Mouse (Mus musculus) liver, embryonic 15.5 days (tissue): Measurements from ENCODE around the gene Plxnc1. TPM values are rescaled to one million over a fixed set of nuclear protein-coding genes. Genes with fewer than 3 reads are reported as not detected.

Experiments
- ATAC-seq: fragments of 200-750 bp; cut with Nextera tagmentation; 2 replicates; pipeline ENCODE4 v1.8.0; 2017; ENCODE audit warnings: moderate number of reproducible peaks, mild to moderate bottlenecking, moderate library complexity; ENCODE audit not compliant: insufficient read depth
- H3K27ac ChIP-seq: fragments of 300-500 bp; sonication (generic); replicated peaks from 2 replicates; pipeline ENCODE4 v1.5.1; 2015; ENCODE audit warnings: mild to moderate bottlenecking, inconsistent platforms
- H3K27me3 ChIP-seq: fragments of 300-500 bp; sonication (generic); 2 replicates; pipeline ENCODE4 v1.6.1; 2015; ENCODE audit warnings: mild to moderate bottlenecking, inconsistent platforms
- H3K36me3 ChIP-seq: fragments of 300-500 bp; sonication (generic); replicated peaks from 2 replicates; pipeline ENCODE4 v1.6.1; 2015; ENCODE audit warnings: moderate library complexity, mild to moderate bottlenecking, inconsistent platforms
- H3K4me1 ChIP-seq: fragments of 300-500 bp; sonication (generic); replicated peaks from 2 replicates; pipeline ENCODE4 v1.6.1; 2015; ENCODE audit warnings: inconsistent platforms
- H3K4me2 ChIP-seq: fragments of 300-500 bp; sonication (generic); 2 replicates; pipeline ENCODE4 v1.6.1; 2015; ENCODE audit warnings: moderate library complexity, mild to moderate bottlenecking, inconsistent platforms
- H3K4me3 ChIP-seq: fragments of 300-500 bp; sonication (generic); replicated peaks from 2 replicates; pipeline ENCODE4 v1.5.1; 2015; ENCODE audit warnings: mild to moderate bottlenecking, inconsistent platforms
- H3K9ac ChIP-seq: fragments of 300-500 bp; sonication (generic); 2 replicates; pipeline ENCODE4 v1.6.1; 2015; ENCODE audit warnings: moderate library complexity, mild to moderate bottlenecking, inconsistent platforms
- H3K9me3 ChIP-seq: fragments of 300-500 bp; sonication (generic); replicated peaks from 2 replicates; pipeline ENCODE4 v1.6.1; 2016; ENCODE audit warnings: inconsistent platforms
- WGBS: fragments of 180-500 bp; shearing (Covaris S2); methylation state at CpG from one replicate; pipeline ENCODE4 v1.1.7; 2015; ENCODE audit warnings: mixed read lengths; ENCODE audit not compliant: insufficient replicate concordance; 5-methylcytosine and 5-hydroxymethylcytosine counted together
- polyA plus RNA-seq: library from polyadenylated mRNA; unstranded; fragments of >200 nt; fragmentation: Nextera tagmentation; extraction: Ambion mirVana; gene quantifications from 2 replicates; pipeline ENCODE4 v1.2.1, GENCODE M21; 2015

Plxnc1 gene
- polyA plus RNA-seq, 1 experiment from 2014 or later: 2.1 TPM

GRCm38 (mm10) chr10:94974345-94975098 lies 29.9 kb upstream of the Plxnc1 start:
- ATAC-seq: no peak
- H3K9ac ChIP-seq: no peak overlapping the region
- no peaks in the 10 kb centered on the region for H3K4me1 ChIP-seq
- H3K27ac ChIP-seq: no peak overlapping the region
- H3K36me3 ChIP-seq: no peaks in the 10 kb centered on the region
- 48% methylated on average over 9 of the region's 9 CpGs for WGBS
- H3K27me3 ChIP-seq: no peaks in the 10 kb centered on the region
- no peaks in the 10 kb centered on the region for H3K9me3 ChIP-seq
- H3K4me3 ChIP-seq: no peak overlapping the region
- no peak overlapping the region for H3K4me2 ChIP-seq

- no peaks in the 10 kb centered on the region for H3K27me3 ChIP-seq
- no peak overlapping the region for H3K4me2 ChIP-seq
- peaks cover 5% of the 10 kb centered on the region for H3K4me1 ChIP-seq
- H3K4me3 ChIP-seq: no peak overlapping the region
- no peak overlapping the region for H3K9ac ChIP-seq
- no peaks in the 10 kb centered on the region for H3K36me3 ChIP-seq
- H3K27ac ChIP-seq: no peak overlapping the region
- no peaks in the 10 kb centered on the region for H3K9me3 ChIP-seq
- ATAC-seq: no peak
- WGBS: 48% methylated on average over 3 of the region's 3 CpGs
Measured at GRCm38 (mm10) chr10:94971625-94972161, 27.1 kb upstream of the Plxnc1 start.

- Histone ChIP-seq H3K9me3 (no peaks in the 10 kb centered on the region), H3K36me3 (no peaks in the 10 kb centered on the region), H3K4me2 (no peak overlapping the region), H3K4me1 (peaks cover 5% of the 10 kb centered on the region), H3K4me3 (no peak overlapping the region), H3K27me3 (no peaks in the 10 kb centered on the region), H3K9ac (no peak overlapping the region), H3K27ac (no peak overlapping the region)
- 55% methylated on average over 6 of the region's 6 CpGs for WGBS
- ATAC-seq: no peak
Measured at GRCm38 (mm10) chr10:94970221-94970620, 25.6 kb upstream of the Plxnc1 start.

GRCm38 (mm10) chr10:94967468-94967867 lies 22.8 kb upstream of the Plxnc1 start:
- H3K4me2 ChIP-seq: no peak overlapping the region
- 48% methylated on average over 7 of the region's 7 CpGs for WGBS
- no peak overlapping the region for H3K9ac ChIP-seq
- H3K27ac ChIP-seq: no peak overlapping the region
- peaks cover 5% of the 10 kb centered on the region for H3K4me1 ChIP-seq
- H3K4me3 ChIP-seq: no peak overlapping the region
- H3K27me3 ChIP-seq: no peaks in the 10 kb centered on the region
- 0 out of 2 replicates have a peak, but pooled peaks have one; percentile 34 for ATAC-seq
- H3K9me3 ChIP-seq: peaks cover 4% of the 10 kb centered on the region; the same call in 1 of the 2 replicates
- H3K36me3 ChIP-seq: no peaks in the 10 kb centered on the region

- no peaks in the 10 kb centered on the region for H3K27me3 ChIP-seq
- peaks cover 4% of the 10 kb centered on the region; the same call in 1 of the 2 replicates for H3K9me3 ChIP-seq
- WGBS: 50% methylated on average over 7 of the region's 7 CpGs
- H3K36me3 ChIP-seq: no peaks in the 10 kb centered on the region
- no peak overlapping the region for H3K4me3 ChIP-seq
- H3K4me2 ChIP-seq: no peak overlapping the region
- peaks cover 5% of the 10 kb centered on the region for H3K4me1 ChIP-seq
- no peak for ATAC-seq
- no peak overlapping the region for H3K9ac ChIP-seq
- H3K27ac ChIP-seq: no peak overlapping the region
Measured at GRCm38 (mm10) chr10:94966789-94967188, 22.2 kb upstream of the Plxnc1 start.

GRCm38 (mm10) chr10:94965093-94965492 lies 20.5 kb upstream of the Plxnc1 start:
- ATAC-seq: no peak
- WGBS: 76% methylated on average over 3 of the region's 3 CpGs

GRCm38 (mm10) chr10:94962005-94962404 lies 17.4 kb upstream of the Plxnc1 start:
- peaks cover 4% of the 10 kb centered on the region; the same call in 1 of the 2 replicates for H3K9me3 ChIP-seq
- WGBS: 62% methylated on average over 10 of the region's 10 CpGs
- H3K4me3 ChIP-seq: no peak overlapping the region
- H3K36me3 ChIP-seq: no peaks in the 10 kb centered on the region
- H3K27ac ChIP-seq: no peak overlapping the region
- peaks cover 9% of the 10 kb centered on the region; the same call in 1 of the 2 replicates for H3K4me1 ChIP-seq
- H3K27me3 ChIP-seq: no peaks in the 10 kb centered on the region; the same call in 1 of the 2 replicates
- ATAC-seq: peak; percentile 42; the same call in 1 of the 2 replicates
- no peak overlapping the region for H3K4me2 ChIP-seq
- no peak overlapping the region for H3K9ac ChIP-seq

More at GRCm38 (mm10) chr10:94965093-94965492, 20.5 kb upstream of the Plxnc1 start:
- no peak overlapping the region for H3K9ac ChIP-seq
- no peaks in the 10 kb centered on the region for H3K27me3 ChIP-seq
- H3K36me3 ChIP-seq: no peaks in the 10 kb centered on the region
- H3K4me3 ChIP-seq: no peak overlapping the region
- H3K4me1 ChIP-seq: peaks cover 7% of the 10 kb centered on the region
- H3K4me2 ChIP-seq: no peak overlapping the region
- peaks cover 4% of the 10 kb centered on the region; the same call in 1 of the 2 replicates for H3K9me3 ChIP-seq
- H3K27ac ChIP-seq: no peak overlapping the region

GRCm38 (mm10) chr10:94961283-94961682 lies 16.6 kb upstream of the Plxnc1 start:
- H3K9ac ChIP-seq: no peak overlapping the region
- no peak for ATAC-seq
- H3K27ac ChIP-seq: no peak overlapping the region
- H3K36me3 ChIP-seq: no peaks in the 10 kb centered on the region
- H3K4me1 ChIP-seq: peaks cover 9% of the 10 kb centered on the region; the same call in 1 of the 2 replicates
- H3K9me3 ChIP-seq: peaks cover 4% of the 10 kb centered on the region; the same call in 1 of the 2 replicates
- no peaks in the 10 kb centered on the region; the same call in 1 of the 2 replicates for H3K27me3 ChIP-seq
- H3K4me3 ChIP-seq: no peak overlapping the region
- WGBS: 32% methylated on average over 11 of the region's 11 CpGs
- H3K4me2 ChIP-seq: no peak overlapping the region

GRCm38 (mm10) chr10:94958311-94958710 lies 13.7 kb upstream of the Plxnc1 start:
- ATAC-seq: no peak
- Histone ChIP-seq H3K4me2 (no peak overlapping the region), H3K36me3 (no peaks in the 10 kb centered on the region), H3K9ac (no peak overlapping the region), H3K4me1 (peaks cover 9% of the 10 kb centered on the region; the same call in 1 of the 2 replicates), H3K9me3 (no peaks in the 10 kb centered on the region), H3K4me3 (no peak overlapping the region), H3K27ac (no peak overlapping the region), H3K27me3 (no peaks in the 10 kb centered on the region; the same call in 1 of the 2 replicates)
- WGBS: 9% methylated on average over 7 of the region's 7 CpGs

GRCm38 (mm10) chr10:94957705-94958104 lies 13.1 kb upstream of the Plxnc1 start:
- ATAC-seq: no peak
- Histone ChIP-seq H3K36me3 (no peaks in the 10 kb centered on the region), H3K9me3 (no peaks in the 10 kb centered on the region), H3K4me3 (no peak overlapping the region), H3K9ac (no peak overlapping the region), H3K27me3 (no peaks in the 10 kb centered on the region; the same call in 1 of the 2 replicates), H3K4me2 (no peak overlapping the region), H3K27ac (no peak overlapping the region), H3K4me1 (peaks cover 9% of the 10 kb centered on the region; the same call in 1 of the 2 replicates)
- 75% methylated on average over 7 of the region's 7 CpGs for WGBS

GRCm38 (mm10) chr10:94947915-94948675 lies 3.5 kb upstream of the Plxnc1 start:
- Histone ChIP-seq H3K9ac (no peak overlapping the region), H3K4me3 (no peak overlapping the region), H3K4me1 (peaks cover 30% of the 10 kb centered on the region), H3K36me3 (no peaks in the 10 kb centered on the region), H3K9me3 (no peaks in the 10 kb centered on the region), H3K27me3 (peaks cover 57% of the 10 kb centered on the region), H3K4me2 (no peak overlapping the region), H3K27ac (no peak overlapping the region)
- WGBS: 36% methylated on average over 10 of the region's 10 CpGs
- no peak for ATAC-seq
